Mouse (Mus musculus) hindbrain, postnatal 0 days (tissue): ENCODE data around the gene Zfp526. TPM values are rescaled to one million over a fixed set of nuclear protein-coding genes. Genes with fewer than 3 reads are reported as not detected.

Source experiments
- ATAC-seq: fragments of 200-750 bp; cut with Nextera tagmentation; 2 replicates; pipeline ENCODE4 v1.8.0; 2017; ENCODE audit warnings: mild to moderate bottlenecking, moderate TSS enrichment, moderate library complexity
- DNase-seq: peaks from one replicate; pipeline ENCODE4 v3.0.0-alpha.2; 2015; ENCODE audit warnings: low spot score
- H3K27ac ChIP-seq: fragments of 300-500 bp; sonication (generic); 2 replicates; pipeline ENCODE4 v1.5.1; 2014; ENCODE audit warnings: mild to moderate bottlenecking
- H3K27me3 ChIP-seq: fragments of 300-500 bp; sonication (generic); 2 replicates; pipeline ENCODE4 v1.6.1; 2014; ENCODE audit warnings: low read length, mixed read lengths; ENCODE audit not compliant: insufficient read depth
- H3K36me3 ChIP-seq: fragments of 300-500 bp; sonication (generic); 2 replicates; pipeline ENCODE4 v1.6.1; 2014; ENCODE audit warnings: low read length, mixed read lengths; ENCODE audit not compliant: insufficient read depth
- H3K4me1 ChIP-seq: fragments of 300-500 bp; sonication (generic); 2 replicates; pipeline ENCODE4 v1.6.1; 2014; ENCODE audit warnings: antibody characterized with exemption, low read length, mixed read lengths; ENCODE audit not compliant: insufficient read depth
- H3K4me2 ChIP-seq: fragments of 300-500 bp; sonication (generic); 2 replicates; pipeline ENCODE4 v1.6.1; 2014; ENCODE audit warnings: low read depth, mild to moderate bottlenecking, low read length, moderate library complexity, mixed read lengths
- H3K4me3 ChIP-seq: fragments of 300-500 bp; sonication (generic); 2 replicates; pipeline ENCODE4 v1.5.1; 2014; ENCODE audit warnings: low read length
- H3K9ac ChIP-seq: fragments of 300-500 bp; sonication (generic); replicated peaks from 2 replicates; pipeline ENCODE4 v1.6.1; 2014; ENCODE audit warnings: mild to moderate bottlenecking, low read length, moderate library complexity, mixed read lengths
- H3K9me3 ChIP-seq: fragments of 300-500 bp; sonication (generic); 2 replicates; pipeline ENCODE4 v1.6.1; 2016; ENCODE audit warnings: low read length, mixed read lengths
- CTCF ChIP-seq: IDR thresholded peaks from 2 replicates; pipeline ENCODE4 v1.5.1; 2016; ENCODE audit warnings: antibody characterized with exemption, control low read depth, low read depth
- WGBS: fragments of 180-500 bp; shearing (Covaris S2); extraction: QIAGEN DNeasy Blood & Tissue Kit; methylation state at CpG from one replicate; pipeline ENCODE4 v1.1.7; 2014; 5-methylcytosine and 5-hydroxymethylcytosine counted together
- polyA plus RNA-seq: library from polyadenylated mRNA; unstranded; fragments of >200 nt; fragmentation: Nextera tagmentation; extraction: Ambion mirVana; gene quantifications from 2 replicates; pipeline ENCODE4 v1.2.1, GENCODE M21; 2015
- total RNA-seq: library from RNA; depleted of rRNA; stranded (reverse); fragments of >200 nt; gene quantifications from 2 replicates; pipeline ENCODE4 v1.2.3, GENCODE M21; 2014

The Zfp526 gene
- total and polyA plus RNA-seq, 2 experiments from 2014 or later: 0.85 to 9.6 TPM

DNA sequence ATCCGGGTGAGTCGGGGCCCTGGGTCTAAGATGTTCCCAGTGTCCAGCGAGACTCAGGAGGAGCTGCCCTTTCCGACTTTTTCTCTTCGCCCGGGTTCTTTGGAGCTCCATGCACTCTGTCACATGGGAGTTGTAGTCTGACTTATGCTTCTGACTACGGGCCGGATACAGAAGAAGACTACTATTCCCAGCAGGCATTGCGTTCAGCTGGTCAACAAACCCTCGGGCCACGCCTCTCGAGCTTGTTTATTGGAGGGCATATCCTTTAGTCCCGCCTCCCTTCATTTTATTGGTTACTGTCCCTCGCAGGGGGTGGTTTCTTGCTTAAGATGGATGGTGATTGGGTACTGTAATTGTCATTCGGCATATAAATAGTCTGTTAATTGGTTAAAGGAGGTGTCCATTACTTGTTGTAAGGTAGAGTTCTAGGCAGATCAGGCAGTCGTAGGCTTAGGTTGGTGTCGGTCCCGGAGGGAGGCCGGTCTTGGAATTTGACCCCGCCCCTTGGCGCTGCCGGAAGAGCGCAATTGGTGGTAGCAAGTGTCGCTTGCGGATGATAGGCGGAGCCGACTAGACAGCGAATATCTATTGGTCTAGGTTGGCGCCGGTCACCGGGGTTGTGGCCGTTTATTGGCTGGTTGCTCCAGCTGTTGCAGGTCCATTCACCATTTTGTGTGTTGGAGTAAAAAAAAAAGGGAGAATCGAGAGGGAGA lies 46.7 kb downstream of the Zfp526 start:
- WGBS: under 1% methylated on average over 33 of the region's 33 CpGs
- H3K4me2 ChIP-seq: peak overlapping the region; percentile 91
- H3K4me3 ChIP-seq: peak overlapping the region; percentile 78
- H3K9me3 ChIP-seq: no peaks in the 10 kb centered on the region
- peak overlapping the region; percentile 81 for H3K9ac ChIP-seq
- peak overlapping the region; percentile 97 for H3K27ac ChIP-seq
- peaks cover 18% of the 10 kb centered on the region; the same call in 1 of the 2 replicates for H3K36me3 ChIP-seq
- no peak for TF ChIP-seq CTCF
- peak; percentile 97 for ATAC-seq
- H3K27me3 ChIP-seq: no peaks in the 10 kb centered on the region
- H3K4me1 ChIP-seq: peaks cover 14% of the 10 kb centered on the region
- peak; percentile 100 for DNase-seq

DNA sequence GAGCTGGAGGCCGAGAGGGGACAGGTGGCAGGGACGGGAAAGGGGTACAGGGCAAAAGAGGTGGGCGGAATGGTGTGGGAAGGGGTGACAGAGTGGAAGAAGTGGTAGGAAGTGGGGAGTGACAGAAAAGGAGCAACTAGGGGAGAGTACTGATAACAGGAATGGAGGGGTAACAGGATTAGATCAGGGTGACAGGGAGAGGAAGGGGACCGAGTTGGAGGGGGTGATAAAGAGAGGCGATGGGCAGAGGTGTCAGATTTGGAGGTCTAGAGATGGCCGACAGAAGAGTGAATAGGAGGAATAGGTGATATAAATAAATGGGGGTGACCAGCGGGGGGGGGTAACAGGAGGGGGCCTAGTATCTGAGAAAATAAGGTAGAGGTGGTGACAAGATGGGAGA lies 47.4 kb downstream of the Zfp526 start:
- H3K36me3 ChIP-seq: peaks cover 21% of the 10 kb centered on the region; the same call in 1 of the 2 replicates
- no peaks in the 10 kb centered on the region for H3K9me3 ChIP-seq
- H3K4me1 ChIP-seq: peaks cover 14% of the 10 kb centered on the region
- ATAC-seq (no peak), DNase-seq (no peak)
- WGBS: 6% methylated on average over 7 of the region's 7 CpGs
- H3K27ac ChIP-seq: peak overlapping the region; percentile 91
- peak overlapping the region; percentile 78 for H3K4me3 ChIP-seq
- peak overlapping the region; percentile 81 for H3K9ac ChIP-seq
- TF ChIP-seq CTCF: no peak
- H3K27me3 ChIP-seq: no peaks in the 10 kb centered on the region
- H3K4me2 ChIP-seq: peak overlapping the region; percentile 91

GRCm38 (mm10) chr7:25269029-25269428 lies 47.8 kb downstream of the Zfp526 start:
- WGBS: 36% methylated on average over 4 of the region's 4 CpGs
- H3K4me1 ChIP-seq: peaks cover 14% of the 10 kb centered on the region
- H3K4me2 ChIP-seq: peak overlapping the region; percentile 91
- ATAC-seq (no peak), DNase-seq (no peak)
- H3K9ac ChIP-seq: peak overlapping the region; percentile 81
- TF ChIP-seq CTCF: no peak
- no peaks in the 10 kb centered on the region for H3K9me3 ChIP-seq
- peak overlapping the region; percentile 91; the same call in 1 of the 2 replicates for H3K27ac ChIP-seq
- H3K27me3 ChIP-seq: no peaks in the 10 kb centered on the region
- peak overlapping the region; percentile 78 for H3K4me3 ChIP-seq
- H3K36me3 ChIP-seq: peaks cover 21% of the 10 kb centered on the region; the same call in 1 of the 2 replicates

DNA sequence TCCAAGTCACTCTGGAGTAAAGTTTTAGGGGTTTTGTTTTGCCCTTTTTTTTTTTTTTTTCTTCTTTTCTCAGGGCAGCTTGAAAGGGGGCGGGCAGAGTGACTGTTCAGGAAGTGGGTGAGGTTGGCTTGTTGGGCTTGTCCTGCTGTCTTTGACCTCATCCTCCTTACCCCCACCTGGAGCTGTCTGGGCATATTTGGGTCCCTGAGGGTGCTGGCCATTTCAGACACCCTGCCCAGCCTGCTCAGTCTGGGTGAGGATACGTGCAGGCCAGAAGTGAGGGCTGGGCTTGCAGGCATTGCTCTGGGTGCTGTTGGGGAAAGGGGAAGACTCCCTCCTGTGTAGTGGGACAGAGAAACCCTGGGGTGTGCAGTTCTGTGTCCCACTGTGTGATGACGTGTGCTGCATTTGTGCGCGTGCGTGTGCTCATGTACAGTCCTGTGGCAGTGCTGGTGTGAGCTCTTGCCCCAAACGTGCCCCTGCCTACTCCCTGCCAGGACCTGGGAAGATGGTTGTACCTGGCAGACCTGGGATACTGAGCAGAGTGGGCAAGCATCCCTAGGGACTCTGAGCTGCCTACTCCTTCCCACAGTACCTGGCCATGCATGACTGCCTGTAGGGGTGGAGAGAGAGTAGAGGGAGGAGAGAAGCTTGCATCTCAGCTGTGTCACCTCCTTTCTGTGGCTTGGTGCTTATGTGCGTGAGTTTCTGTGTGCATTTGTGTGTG lies 48.5 kb downstream of the Zfp526 start:
- TF ChIP-seq CTCF: no peak
- peak overlapping the region; percentile 91; the same call in 1 of the 2 replicates for H3K27ac ChIP-seq
- DNase-seq: no peak
- WGBS: 79% methylated on average over 8 of the region's 8 CpGs
- H3K4me3 ChIP-seq: peak overlapping the region; percentile 78
- H3K4me1 ChIP-seq: peaks cover 14% of the 10 kb centered on the region
- peaks cover 21% of the 10 kb centered on the region; the same call in 1 of the 2 replicates for H3K36me3 ChIP-seq
- H3K9ac ChIP-seq: peak overlapping the region; percentile 81; the same call in 1 of the 2 replicates
- no peaks in the 10 kb centered on the region for H3K9me3 ChIP-seq
- ATAC-seq: no peak
- H3K27me3 ChIP-seq: no peaks in the 10 kb centered on the region
- peak overlapping the region; percentile 91 for H3K4me2 ChIP-seq

GRCm38 (mm10) chr7:25270652-25271633 lies 49.7 kb downstream of the Zfp526 start:
- H3K9ac ChIP-seq: no peak overlapping the region
- 88% methylated on average over 35 of the region's 35 CpGs for WGBS
- no peak overlapping the region for H3K27ac ChIP-seq
- no peak overlapping the region for H3K4me2 ChIP-seq
- H3K4me3 ChIP-seq: no peak overlapping the region
- peaks cover 14% of the 10 kb centered on the region for H3K4me1 ChIP-seq
- no peaks in the 10 kb centered on the region for H3K27me3 ChIP-seq
- no peak for ATAC-seq
- DNase-seq: no peak
- peaks cover 21% of the 10 kb centered on the region; the same call in 1 of the 2 replicates for H3K36me3 ChIP-seq
- H3K9me3 ChIP-seq: no peaks in the 10 kb centered on the region
- TF ChIP-seq CTCF: no peak
